Mouse (Mus musculus) lung, postnatal 0 days (tissue): ENCODE results near the gene Ror1. TPM values are rescaled to one million over a fixed set of nuclear protein-coding genes. Genes with fewer than 3 reads are reported as not detected.

Experiments used
- ATAC-seq: fragments of 200-750 bp; cut with Nextera tagmentation; 2 replicates; pipeline ENCODE4 v1.8.0; 2017; ENCODE audit warnings: moderate library complexity
- DNase-seq: peaks from one replicate; pipeline ENCODE4 v3.0.0-alpha.2; 2016; ENCODE audit warnings: low spot score
- H3K27ac ChIP-seq: fragments of 300-500 bp; sonication (generic); 2 replicates; pipeline ENCODE4 v1.5.1; 2014; ENCODE audit warnings: antibody characterized with exemption, mild to moderate bottlenecking, low read length, mixed read lengths
- H3K27me3 ChIP-seq: fragments of 300-500 bp; sonication (generic); replicated peaks from 2 replicates; pipeline ENCODE4 v1.6.1; 2014; ENCODE audit warnings: low read length, mixed read lengths; ENCODE audit not compliant: insufficient read depth
- H3K36me3 ChIP-seq: fragments of 300-500 bp; sonication (generic); 2 replicates; pipeline ENCODE4 v1.6.1; 2014; ENCODE audit warnings: low read length, mixed read lengths; ENCODE audit not compliant: insufficient read depth
- H3K4me1 ChIP-seq: fragments of 300-500 bp; sonication (generic); 2 replicates; pipeline ENCODE4 v1.6.1; 2014; ENCODE audit warnings: antibody characterized with exemption, low read depth, low read length, mixed read lengths; ENCODE audit not compliant: insufficient read depth
- H3K4me2 ChIP-seq: fragments of 300-500 bp; sonication (generic); replicated peaks from 2 replicates; pipeline ENCODE4 v1.6.1; 2014; ENCODE audit warnings: low read depth, mild to moderate bottlenecking, low read length, moderate library complexity, mixed read lengths
- H3K4me3 ChIP-seq: fragments of 300-500 bp; sonication (generic); 2 replicates; pipeline ENCODE4 v1.5.1; 2014; ENCODE audit warnings: low read depth, low read length
- H3K9ac ChIP-seq: fragments of 300-500 bp; sonication (generic); replicated peaks from 2 replicates; pipeline ENCODE4 v1.6.1; 2014; ENCODE audit warnings: low read depth, mild to moderate bottlenecking
- H3K9me3 ChIP-seq: fragments of 300-500 bp; sonication (generic); 2 replicates; pipeline ENCODE4 v1.6.1; 2016; ENCODE audit warnings: low read length, mixed read lengths
- CTCF ChIP-seq: IDR thresholded peaks from 2 replicates; pipeline ENCODE4 v1.5.1; 2016; ENCODE audit warnings: antibody characterized with exemption, mild to moderate bottlenecking
- EP300 ChIP-seq: IDR thresholded peaks from 2 replicates; pipeline ENCODE4 v1.6.1; 2016; ENCODE audit warnings: antibody characterized with exemption, mild to moderate bottlenecking, control low read depth
- WGBS: fragments of 180-500 bp; shearing (Covaris S2); extraction: QIAGEN DNeasy Blood & Tissue Kit; methylation state at CpG from one replicate; pipeline ENCODE4 v1.1.7; 2014; 5-methylcytosine and 5-hydroxymethylcytosine counted together
- polyA plus RNA-seq: library from polyadenylated mRNA; unstranded; fragments of >200 nt; fragmentation: Nextera tagmentation; extraction: Ambion mirVana; gene quantifications from 2 replicates; pipeline ENCODE4 v1.2.1, GENCODE M21; 2015

Ror1 gene
- polyA plus RNA-seq, 1 experiment from 2014 or later = 6.2 TPM

DNA sequence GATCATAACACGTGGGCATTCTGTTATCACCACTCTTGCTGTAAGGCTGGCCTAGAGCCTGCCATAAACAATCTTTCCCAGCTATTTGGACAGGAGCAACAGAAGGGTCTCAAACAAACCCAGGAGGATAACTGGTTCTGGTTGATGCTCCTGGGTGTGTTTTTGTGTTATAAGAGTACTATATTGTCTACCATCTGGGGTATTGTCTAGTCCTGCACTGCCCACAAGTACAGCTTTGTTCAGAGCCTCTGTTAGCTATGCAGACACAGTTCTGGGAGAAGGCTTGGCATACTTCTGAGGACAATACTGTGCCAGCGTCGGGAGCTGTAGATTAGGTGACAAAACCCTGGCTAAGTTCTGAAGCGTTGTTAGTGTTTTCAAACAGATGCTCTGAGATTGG, 113.5 kb downstream of the Ror1 start:
- no peak overlapping the region for H3K27ac ChIP-seq
- no peaks in the 10 kb centered on the region for H3K27me3 ChIP-seq
- TF ChIP-seq CTCF = no peak
- no peak for TF ChIP-seq EP300
- no peak overlapping the region for H3K9ac ChIP-seq
- ATAC-seq (no peak), DNase-seq (no peak)
- WGBS = 41% methylated on average over 4 of the region's 4 CpGs
- no peak overlapping the region for H3K4me2 ChIP-seq
- H3K4me1 ChIP-seq = no peaks in the 10 kb centered on the region
- H3K9me3 ChIP-seq = no peaks in the 10 kb centered on the region
- H3K4me3 ChIP-seq = no peak overlapping the region
- no peaks in the 10 kb centered on the region for H3K36me3 ChIP-seq

DNA sequence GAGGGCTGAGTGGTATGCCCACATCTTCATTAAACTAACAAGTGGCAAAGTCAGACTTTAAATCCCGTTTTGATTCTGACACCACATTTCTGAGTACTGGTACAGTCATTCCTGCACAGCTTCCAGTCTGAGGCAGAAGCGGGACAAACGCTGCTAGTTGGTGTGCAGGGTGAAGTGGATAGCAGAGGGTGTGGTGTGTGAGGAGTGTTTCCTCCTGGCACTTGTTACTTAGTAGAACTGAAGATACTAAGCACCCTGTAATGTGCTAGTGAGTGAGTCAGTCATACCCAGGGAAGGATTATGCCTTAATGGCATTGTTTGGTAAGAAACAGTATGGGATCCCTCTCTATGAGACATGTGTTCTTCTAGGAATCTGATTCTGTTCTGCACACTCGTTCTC, 115.7 kb downstream of the Ror1 start:
- H3K9me3 ChIP-seq = no peaks in the 10 kb centered on the region
- H3K36me3 ChIP-seq = no peaks in the 10 kb centered on the region
- DNase-seq (peak; percentile 67), ATAC-seq (peak; percentile 54)
- TF ChIP-seq EP300 (no peak), CTCF (no peak)
- no peak overlapping the region for H3K4me2 ChIP-seq
- H3K27me3 ChIP-seq = no peaks in the 10 kb centered on the region
- no peak overlapping the region for H3K9ac ChIP-seq
- no peak overlapping the region for H3K4me3 ChIP-seq
- no peaks in the 10 kb centered on the region; the same call in 1 of the 2 replicates for H3K4me1 ChIP-seq
- 42% methylated on average over 4 of the region's 4 CpGs for whole genome bisulfite sequencing
- no peak overlapping the region for H3K27ac ChIP-seq

DNA sequence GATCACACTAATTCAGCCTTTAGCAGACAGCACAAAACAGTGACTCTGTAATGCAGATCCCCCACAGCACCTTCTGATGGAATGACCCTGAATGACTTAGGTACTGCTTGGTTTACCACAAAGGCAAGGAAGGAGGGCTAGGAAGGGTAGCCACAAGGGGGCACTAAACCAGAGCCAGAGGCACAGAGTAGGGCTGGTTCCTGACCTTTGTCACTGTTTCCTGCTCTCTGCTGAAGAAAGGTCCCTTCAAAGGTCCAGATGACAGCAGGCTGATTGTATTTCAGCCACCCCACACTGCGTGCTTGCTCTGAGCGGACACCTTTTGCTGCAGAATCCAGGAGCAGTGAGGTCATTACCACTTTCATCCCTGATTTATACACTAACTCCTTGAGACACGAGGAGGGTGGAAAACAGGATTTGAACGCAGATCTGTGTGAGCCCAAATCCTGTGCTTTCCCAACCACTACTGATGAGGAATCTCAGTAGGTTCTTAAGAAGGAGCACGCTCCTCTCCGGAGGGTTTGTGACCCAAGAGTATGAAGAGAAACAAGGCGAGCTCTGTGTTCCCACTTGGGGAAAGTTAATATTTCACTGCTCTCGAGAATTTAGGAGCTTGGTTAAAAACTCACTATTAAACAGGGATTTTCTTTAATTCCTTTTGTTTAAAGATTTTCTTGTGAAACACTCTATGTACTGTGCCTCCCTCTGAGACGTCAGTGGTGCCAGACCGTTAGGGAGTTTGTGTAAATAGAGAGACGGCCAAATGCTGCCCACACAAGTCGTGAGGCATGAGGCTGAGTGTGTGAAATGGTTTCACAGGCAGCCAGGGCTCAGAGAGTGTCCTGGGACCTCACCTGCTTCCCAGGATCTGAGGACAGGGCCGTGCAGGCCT, 119.0 kb downstream of the Ror1 start:
- Histone ChIP-seq H3K27me3 (no peaks in the 10 kb centered on the region), H3K9ac (no peak overlapping the region), H3K4me1 (peaks cover 6% of the 10 kb centered on the region), H3K4me3 (no peak overlapping the region), H3K27ac (no peak overlapping the region), H3K9me3 (no peaks in the 10 kb centered on the region), H3K4me2 (no peak overlapping the region), H3K36me3 (no peaks in the 10 kb centered on the region)
- DNase-seq (peak; percentile 81), ATAC-seq (peak; percentile 75)
- TF ChIP-seq EP300 (peak; percentile 62), CTCF (peak; percentile 80)
- WGBS = 39% methylated on average over 13 of the region's 13 CpGs

DNA sequence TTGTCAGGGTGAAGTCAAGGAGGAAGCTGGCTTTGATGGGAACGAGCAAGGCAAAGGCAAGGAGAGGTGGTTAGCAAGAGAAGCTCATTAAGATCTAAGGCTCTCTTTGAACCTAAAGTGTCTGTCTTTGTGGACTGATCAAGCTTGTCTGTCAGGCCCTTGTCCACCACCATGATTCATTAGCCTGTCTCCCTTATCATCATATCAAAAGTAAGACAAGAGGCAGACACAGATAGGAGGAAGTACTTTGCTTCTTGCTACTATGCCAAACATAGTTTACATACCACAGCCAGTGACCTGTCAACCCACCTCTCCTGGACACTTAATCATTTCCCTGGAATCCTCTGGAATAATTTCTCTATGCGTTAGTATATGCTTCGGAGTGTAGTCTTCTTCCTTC, 121.0 kb downstream of the Ror1 start:
- Histone ChIP-seq H3K4me3 (no peak overlapping the region), H3K9me3 (no peaks in the 10 kb centered on the region), H3K36me3 (no peaks in the 10 kb centered on the region), H3K27ac (no peak overlapping the region), H3K27me3 (no peaks in the 10 kb centered on the region), H3K4me2 (no peak overlapping the region), H3K9ac (no peak overlapping the region), H3K4me1 (peaks cover 6% of the 10 kb centered on the region)
- ATAC-seq = no peak
- peak; percentile 22 for DNase-seq
- TF ChIP-seq EP300 (no peak), CTCF (no peak)
- WGBS = 20% methylated on average over 3 of the region's 3 CpGs

DNA sequence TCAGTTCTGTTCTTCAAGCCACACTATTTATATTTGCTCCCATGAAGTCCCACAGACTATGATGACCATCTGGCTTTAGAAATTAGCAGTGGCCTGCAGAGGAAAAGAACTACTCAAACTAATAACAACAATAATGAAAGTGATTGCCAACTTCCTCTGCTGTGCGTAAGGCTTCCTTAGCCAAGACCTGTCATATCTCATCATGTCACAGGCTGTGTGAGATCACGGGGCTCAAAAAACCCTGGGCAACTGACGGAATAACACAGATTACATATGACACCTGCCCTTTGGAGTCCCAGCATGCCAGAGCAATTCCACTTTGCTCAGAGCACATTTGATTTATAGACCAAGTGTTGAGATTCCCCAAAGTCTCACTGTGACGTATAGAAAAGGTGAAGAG, 123.4 kb downstream of the Ror1 start:
- H3K27ac ChIP-seq = no peak overlapping the region
- H3K4me2 ChIP-seq = no peak overlapping the region
- peaks cover 26% of the 10 kb centered on the region for H3K4me1 ChIP-seq
- H3K36me3 ChIP-seq = no peaks in the 10 kb centered on the region
- TF ChIP-seq EP300 (no peak; the same call in 1 of the 2 replicates), CTCF (no peak; the same call in 1 of the 2 replicates)
- peak; percentile 45 for ATAC-seq
- peak; percentile 63 for DNase-seq
- no peaks in the 10 kb centered on the region for H3K9me3 ChIP-seq
- WGBS = 49% methylated on average over 4 of the region's 4 CpGs
- no peak overlapping the region for H3K9ac ChIP-seq
- no peaks in the 10 kb centered on the region for H3K27me3 ChIP-seq
- H3K4me3 ChIP-seq = no peak overlapping the region

DNA sequence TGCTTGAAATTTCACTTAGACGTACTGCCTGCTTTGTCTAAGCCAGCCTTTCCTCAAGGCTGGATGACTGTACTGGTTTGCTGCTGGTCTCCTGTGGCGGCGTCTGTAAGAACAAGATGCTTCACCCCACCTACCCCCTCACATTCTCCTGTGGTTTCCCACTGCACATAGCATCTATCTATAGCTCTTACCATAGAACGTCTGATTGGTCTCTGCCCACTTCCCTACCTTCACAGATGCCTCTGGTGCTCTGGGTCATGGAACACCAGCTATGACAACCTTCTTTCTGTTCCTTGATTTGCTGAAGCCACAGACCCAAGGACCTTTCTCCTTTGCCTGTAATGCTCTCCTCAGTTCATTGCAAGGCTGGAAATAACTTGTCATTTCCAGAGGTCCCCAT, 124.0 kb downstream of the Ror1 start:
- no peaks in the 10 kb centered on the region for H3K36me3 ChIP-seq
- peaks cover 26% of the 10 kb centered on the region for H3K4me1 ChIP-seq
- H3K4me3 ChIP-seq = no peak overlapping the region
- no peak; the same call in 1 of the 2 replicates for TF ChIP-seq CTCF
- no peak for TF ChIP-seq EP300
- 62% methylated on average over 4 of the region's 4 CpGs for WGBS
- H3K27me3 ChIP-seq = no peaks in the 10 kb centered on the region
- no peak overlapping the region for H3K27ac ChIP-seq
- H3K9ac ChIP-seq = no peak overlapping the region
- ATAC-seq (no peak), DNase-seq (no peak)
- no peak overlapping the region for H3K4me2 ChIP-seq
- no peaks in the 10 kb centered on the region for H3K9me3 ChIP-seq
